Mouse (Mus musculus) cortical plate, adult 2 months (tissue): Measurements from ENCODE around the gene Ptpn12. TPM values are rescaled to one million over a fixed set of nuclear protein-coding genes. Genes with fewer than 3 reads are reported as not detected.
"Not testable (repeated sequence)": the region's sequence is repeated elsewhere in the genome, so short reads cannot be mapped to it uniquely, and the experiment has no call there.

Experiments
- H3K27ac ChIP-seq: fragments of 200-500 bp; 2 replicates; pipeline ENCODE4 v1.5.1; 2012; ENCODE audit warnings: low read length, control low read depth, inconsistent platforms; ENCODE audit not compliant: insufficient read depth
- H3K4me1 ChIP-seq: fragments of 200-500 bp; 2 replicates; pipeline ENCODE4 v1.6.1; 2011; ENCODE audit warnings: low read length; ENCODE audit not compliant: control insufficient read depth, insufficient read depth
- H3K4me3 ChIP-seq: fragments of 200-500 bp; 2 replicates; pipeline ENCODE4 v1.5.1; 2011; ENCODE audit warnings: mild to moderate bottlenecking, low read length, control low read depth; ENCODE audit not compliant: insufficient read depth
- CTCF ChIP-seq: fragments of 200-500 bp; IDR thresholded peaks from 2 replicates; pipeline ENCODE4 v1.5.1; 2011; ENCODE audit warnings: mild to moderate bottlenecking, control low read depth, low read length; ENCODE audit not compliant: insufficient read depth; ENCODE audit errors: extremely low read depth
- POLR2A ChIP-seq: fragments of 200-500 bp; IDR thresholded peaks from 2 replicates; pipeline ENCODE4 v1.6.1; 2011; ENCODE audit warnings: mild to moderate bottlenecking, low read length, control low read depth; ENCODE audit not compliant: insufficient read depth; ENCODE audit errors: extremely low read depth
- polyA plus RNA-seq: library from polyadenylated mRNA; depleted of rRNA; stranded (reverse); fragments of >200 nt; gene quantifications from 2 replicates; pipeline ENCODE4 v1.2.3, GENCODE M21; 2012; rRNA removed

The Ptpn12 gene
- polyA plus RNA-seq, 1 experiment = 54.2 TPM

- TF ChIP-seq CTCF (no peak), POLR2A (no peak)
- Histone ChIP-seq H3K4me1 (peaks cover 4% of the 10 kb centered on the region), H3K4me3 (no peak overlapping the region), H3K27ac (no peak overlapping the region)
These were observed 108.8 kb downstream of the Ptpn12 start for GRCm38 (mm10) chr5:20946906-20947305.

- peaks cover 6% of the 10 kb centered on the region for H3K4me1 ChIP-seq
- H3K27ac ChIP-seq = no peak overlapping the region
- no peak overlapping the region for H3K4me3 ChIP-seq
- TF ChIP-seq CTCF (no peak), POLR2A (no peak)
These were observed 110.6 kb downstream of the Ptpn12 start for GRCm38 (mm10) chr5:20944961-20945748.

GRCm38 (mm10) chr5:20943791-20944190, 111.9 kb downstream of the Ptpn12 start:
- not testable (repeated sequence) for H3K4me1 ChIP-seq, H3K4me3 ChIP-seq, H3K27ac ChIP-seq

GRCm38 (mm10) chr5:20942523-20942922, 113.2 kb downstream of the Ptpn12 start:
- TF ChIP-seq CTCF = no peak
- TF ChIP-seq POLR2A = no peak
- peaks cover 9% of the 10 kb centered on the region for H3K4me1 ChIP-seq
- H3K27ac ChIP-seq = no peak overlapping the region
- no peak overlapping the region for H3K4me3 ChIP-seq

- no peak for TF ChIP-seq CTCF
- TF ChIP-seq POLR2A = no peak
- H3K4me3 ChIP-seq = no peak overlapping the region
- peaks cover 9% of the 10 kb centered on the region for H3K4me1 ChIP-seq
- H3K27ac ChIP-seq = no peak overlapping the region
These were observed 114.5 kb downstream of the Ptpn12 start for GRCm38 (mm10) chr5:20941205-20941604.

- Histone ChIP-seq H3K4me3 (no peak overlapping the region), H3K27ac (no peak overlapping the region), H3K4me1 (peaks cover 9% of the 10 kb centered on the region)
- TF ChIP-seq CTCF (no peak), POLR2A (no peak)
These were observed 115.0 kb downstream of the Ptpn12 start for GRCm38 (mm10) chr5:20940696-20941095.

- Histone ChIP-seq H3K4me3 (no peak overlapping the region), H3K27ac (no peak overlapping the region), H3K4me1 (peaks cover 6% of the 10 kb centered on the region)
- TF ChIP-seq CTCF (no peak), POLR2A (no peak)
These were observed 115.6 kb downstream of the Ptpn12 start for GRCm38 (mm10) chr5:20940040-20940571.

- TF ChIP-seq CTCF = no peak
- no peak for TF ChIP-seq POLR2A
- peaks cover 6% of the 10 kb centered on the region for H3K4me1 ChIP-seq
- no peak overlapping the region for H3K4me3 ChIP-seq
- H3K27ac ChIP-seq = no peak overlapping the region
These were observed 117.2 kb downstream of the Ptpn12 start for GRCm38 (mm10) chr5:20938523-20938922.

Other genes with a start within 250 kb of the Ptpn12 start
- gene Phtf2, start 173.8 kb downstream of the Ptpn12 start, polyA plus RNA-seq = 8.8 and 10.2 TPM in 2 replicates
- gene Tmem60, start 173.7 kb downstream of the Ptpn12 start, polyA plus RNA-seq = 35.6 and 37.4 TPM in 2 replicates
- 9.1 and 9.7 TPM in 2 replicates for gene Rsbn1l, start 99.5 kb downstream of the Ptpn12 start, polyA plus RNA-seq
- 6.7 and 8.0 TPM in 2 replicates for gene Gsap, start 130.3 kb upstream of the Ptpn12 start, polyA plus RNA-seq